17 mouse cellular contexts compared by ENCODE assay signal in the genomic region with DNA sequence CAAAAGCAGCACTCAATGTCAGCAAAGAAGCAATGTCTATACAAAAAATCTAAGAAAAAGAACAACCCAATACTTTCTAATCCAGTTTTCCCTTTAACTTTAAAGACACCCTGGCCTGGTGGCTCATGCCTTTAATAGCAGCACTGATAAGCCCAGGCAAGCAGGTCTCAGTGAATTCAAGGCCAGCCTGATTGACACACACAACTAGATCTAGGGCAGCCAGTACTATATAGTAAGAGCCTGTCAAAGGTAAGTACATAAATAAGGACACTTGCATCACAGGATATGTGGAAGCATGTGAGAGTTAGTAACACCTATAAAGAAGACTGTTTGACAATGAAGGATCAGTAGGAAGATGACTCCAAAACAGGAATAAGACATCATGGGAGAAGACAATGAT. TPM values are rescaled to one million over a fixed set of nuclear protein-coding genes. Genes with fewer than 3 reads are reported as not detected.
"Had no signal": no experiment of that assay in that cellular context is flagged by ENCODE, and none has a peak within 500 bp of the region (broad histone marks: within the 10 kb centered on the region; RNA-seq: fewer than 3 reads in every experiment).

No protein-coding gene starts in this region.

- H3K36me3 ChIP-seq: limb, embryonic 15.5 days; midbrain, embryonic 12.5 days; neural tube, embryonic 13.5 days had no signal

- H3K4me3 ChIP-seq: limb, embryonic 15.5 days; megakaryocyte, embryonic 14.5 days; midbrain, embryonic 12.5 days; neural tube, embryonic 13.5 days had no signal

- H3K4me2 ChIP-seq: limb, embryonic 15.5 days; lung, embryonic 14.5 days; midbrain, embryonic 12.5 days; neural tube, embryonic 13.5 days had no signal

- H3K4me1 ChIP-seq: midbrain, embryonic 12.5 days; neural tube, embryonic 13.5 days had no signal

- DNase-seq: layer of hippocampus, adult 9-11 months; layer of hippocampus, postnatal 36 days; lung, embryonic 14.5 days; lung, postnatal 10 days; lung, postnatal 4 days; retina, postnatal 1 day; right cerebral cortex, postnatal 4 days; spleen, adult 18-20 months; thymus, adult 18-20 months; thymus, postnatal 14 days had no signal

- H3K27me3 ChIP-seq: limb, embryonic 15.5 days; midbrain, embryonic 12.5 days; neural tube, embryonic 13.5 days had no signal

- H3K9me3 ChIP-seq: limb, embryonic 15.5 days; megakaryocyte, embryonic 14.5 days; midbrain, embryonic 12.5 days; neural tube, embryonic 13.5 days had no signal

- H3K27ac ChIP-seq: limb, embryonic 15.5 days; liver, embryonic 14.5 days; midbrain, embryonic 12.5 days; neural tube, embryonic 13.5 days had no signal

- ATAC-seq: midbrain, embryonic 16.5 days had no signal

- H3K9ac ChIP-seq: limb, embryonic 15.5 days; liver, embryonic 14.5 days; lung, embryonic 14.5 days; midbrain, embryonic 12.5 days; neural tube, embryonic 13.5 days had no signal

RNA-seq across cellular contexts. Expression of a gene that starts 32.0 kb away (rescaled TPM):
- polyA plus RNA-seq: liver, embryonic 14.5 days; lung, embryonic 14.5 days; stomach, embryonic 14.5 days had no signal
